In the genomic region with DNA sequence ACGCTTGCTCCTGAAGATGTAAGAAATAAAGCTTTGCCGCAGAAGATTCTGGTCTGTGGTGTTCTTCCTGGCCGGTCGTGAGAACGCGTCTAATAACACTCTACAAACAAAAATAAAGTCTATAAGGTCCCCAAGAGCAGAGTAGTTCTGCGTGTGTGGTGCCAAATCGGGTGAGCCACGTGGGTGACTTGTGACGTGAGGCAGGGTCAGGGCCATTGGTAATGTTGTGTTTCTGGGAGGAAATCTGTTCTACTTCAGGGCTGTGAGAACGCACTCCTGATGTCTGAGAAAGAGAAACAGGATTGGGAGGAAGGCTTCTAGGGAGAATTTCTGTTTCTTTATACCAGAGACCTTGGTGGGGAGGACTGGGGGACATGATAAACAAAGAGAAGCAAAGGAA, we compare ENCODE assay signal across 14 mouse cellular contexts. TPM values are rescaled to one million over a fixed set of nuclear protein-coding genes. Genes with fewer than 3 reads are reported as not detected.
DNase-seq lines count a peak whose midpoint lies in the region; ATAC-seq and TF ChIP-seq lines count a peak whose summit lies in the region.
"Had no signal": no experiment of that assay in that cellular context is flagged by ENCODE, and none has a peak within 500 bp of the region (broad histone marks: within the 10 kb centered on the region; RNA-seq: fewer than 3 reads in every experiment).

No protein-coding gene starts in this region.

- H3K27ac ChIP-seq in layer of hippocampus, adult 2 months: peak overlapping the region; percentile 10; the same call in 1 of the 2 replicates
- H3K27ac ChIP-seq in heart, embryonic 13.5 days (replicated peaks): peak overlapping the region; percentile 30
- H3K27ac ChIP-seq: gastrocnemius, adult 2 months; hindbrain, embryonic 13.5 days; limb, embryonic 13.5 days had no signal

- H3K4me2 ChIP-seq in heart, embryonic 13.5 days: peak overlapping the region; percentile 1; the same call in 1 of the 2 replicates
- H3K4me2 ChIP-seq: hindbrain, embryonic 13.5 days; limb, embryonic 13.5 days had no signal

- H3K4me1 ChIP-seq in heart, embryonic 13.5 days: peaks cover 31% of the 10 kb centered on the region

- 0 out of 2 replicates have a peak, but pooled peaks cover 3% of the 10 kb centered on the region for H3K36me3 ChIP-seq in heart, embryonic 13.5 days
- H3K36me3 ChIP-seq: hindbrain, embryonic 13.5 days; limb, embryonic 13.5 days had no signal

- 66% methylated on average over 11 of the region's 11 CpGs for WGBS in heart, embryonic 13.5 days

- no peaks in the 10 kb centered on the region for H3K9me3 ChIP-seq in heart, embryonic 13.5 days
- H3K9me3 ChIP-seq: hindbrain, embryonic 13.5 days; limb, embryonic 13.5 days had no signal

- no peak for TF ChIP-seq CTCF in layer of hippocampus, adult 2 months (conservative IDR thresholded peaks at IDR 0.05)

- no peaks in the 10 kb centered on the region for H3K27me3 ChIP-seq in heart, embryonic 13.5 days (replicated peaks)
- H3K27me3 ChIP-seq: hindbrain, embryonic 13.5 days; limb, embryonic 13.5 days had no signal

- peak; percentile 49 for DNase-seq in adrenal gland, postnatal 10 days
- no peak for DNase-seq in adrenal gland, adult 18-20 months (ENCODE audit: low spot score in 2 of 2)
- DNase-seq in layer of hippocampus, adult 2 months (ENCODE audit: low spot score in 2 of 2): no peak
- no peak for DNase-seq in layer of hippocampus, adult 11-12 months (ENCODE audit: low spot score)
- DNase-seq in lung, postnatal 4 days: peak; percentile 26 to 49
- no peak for DNase-seq in cerebellum, adult 8-10 months
- no peak for DNase-seq in urinary bladder, postnatal 25 days (ENCODE audit: low spot score)
- DNase-seq: gastrocnemius, adult 2 months; kidney, adult 8-10 months; right cerebral cortex, postnatal 4 days had no signal

- no peak overlapping the region for H3K4me3 ChIP-seq in layer of hippocampus, adult 2 months
- H3K4me3 ChIP-seq in heart, embryonic 13.5 days: no peak overlapping the region
- H3K4me3 ChIP-seq: gastrocnemius, adult 2 months; hindbrain, embryonic 13.5 days; limb, embryonic 13.5 days had no signal

- ATAC-seq in heart, embryonic 13.5 days (ENCODE audit: extremely low read depth, insufficient number of reproducible peaks, low FRiP score, low TSS enrichment): no peak
- ATAC-seq: midbrain, embryonic 16.5 days had no signal

- no peak overlapping the region for H3K9ac ChIP-seq in heart, embryonic 13.5 days
- H3K9ac ChIP-seq: hindbrain, embryonic 13.5 days; limb, embryonic 13.5 days had no signal

RNA-seq across cellular contexts. Expression of a gene that starts 42.0 kb away (rescaled TPM):
- total RNA-seq in adrenal gland, postnatal 10 days (2021): 10 to 100 TPM; 46.8 to 78.3 TPM
- total RNA-seq in adrenal gland, adult 18-20 months (2021): 10 to 100 TPM; 33.2 to 39.7 TPM
- total RNA-seq in layer of hippocampus, adult 2 months (2021): 10 to 100 TPM; 25.2 to 26.8 TPM
- polyA plus RNA-seq in heart, embryonic 13.5 days (2015; fragmentation: Nextera tagmentation; extraction: Ambion mirVana): 45.3 and 49.6 TPM in 2 replicates

Comparison
In these comparisons a context has a peak if more than half of its experiments do, and no peak if none do; other contexts are left out.
1. DNase-seq: peak in adrenal gland, postnatal 10 days (single experiment) and lung, postnatal 4 days (2 of 2); none in adrenal gland, adult 18-20 months (0 of 2), layer of hippocampus, adult 2 months (0 of 2), layer of hippocampus, adult 11-12 months (single experiment), cerebellum, adult 8-10 months (single experiment) and urinary bladder, postnatal 25 days (single experiment).